Mouse (Mus musculus): ENCODE measurements at regions not wholly inside any gene's neighbourhood (a gene's known extent, or its start where the extent isn't known, plus 50 kb on each side); places are given as distances from the start of the nearest gene placed in this dataset.

GRCm38 (mm10) chr13:55995255-55995654 lies 140.9 kb downstream of the H2afy start:
- Histone ChIP-seq H3K27me3 (ENCODE audit: insufficient read depth, low read length) (no peaks in the 10 kb centered on the region), H3K4me3 (ENCODE audit: low read depth, low read length) (no peak overlapping the region), H3K9me3 (ENCODE audit: low read length) (no peaks in the 10 kb centered on the region), H3K27ac (ENCODE audit: low read depth, low read length) (no peak overlapping the region), H3K9ac (replicated peaks; ENCODE audit: low read length, poor library complexity, severe bottlenecking) (no peak overlapping the region), H3K4me1 (ENCODE audit: insufficient read depth, low read length) (no peaks in the 10 kb centered on the region), H3K4me2 (ENCODE audit: low read depth, low read length, poor library complexity, severe bottlenecking) (no peak overlapping the region), H3K36me3 (ENCODE audit: insufficient read depth, low read length) (no peaks in the 10 kb centered on the region)
- no peak for ATAC-seq (ENCODE audit: low FRiP score)
- WGBS = 63% methylated on average over 4 of the region's 4 CpGs
- DNase-seq (ENCODE audit: low spot score) = no peak
- TF ChIP-seq CTCF (IDR thresholded peaks at IDR 0.05) = no peak

- Histone ChIP-seq H3K36me3 (ENCODE audit: insufficient read depth, low read length) (no peaks in the 10 kb centered on the region), H3K9me3 (ENCODE audit: low read length) (no peaks in the 10 kb centered on the region), H3K9ac (replicated peaks; ENCODE audit: low read length, poor library complexity, severe bottlenecking) (no peak overlapping the region), H3K27ac (ENCODE audit: low read depth, low read length) (no peak overlapping the region), H3K4me3 (ENCODE audit: low read depth, low read length) (no peak overlapping the region), H3K4me2 (ENCODE audit: low read depth, low read length, poor library complexity, severe bottlenecking) (no peak overlapping the region), H3K4me1 (ENCODE audit: insufficient read depth, low read length) (no peaks in the 10 kb centered on the region), H3K27me3 (ENCODE audit: insufficient read depth, low read length) (no peaks in the 10 kb centered on the region)
- TF ChIP-seq CTCF (IDR thresholded peaks at IDR 0.05) = no peak
- WGBS = 89% methylated on average over 2 of the region's 2 CpGs
- ATAC-seq (ENCODE audit: low FRiP score) (no peak), DNase-seq (ENCODE audit: low spot score) (no peak)
Measured at GRCm38 (mm10) chr13:55994460-55994859, 141.7 kb downstream of the H2afy start.

DNA sequence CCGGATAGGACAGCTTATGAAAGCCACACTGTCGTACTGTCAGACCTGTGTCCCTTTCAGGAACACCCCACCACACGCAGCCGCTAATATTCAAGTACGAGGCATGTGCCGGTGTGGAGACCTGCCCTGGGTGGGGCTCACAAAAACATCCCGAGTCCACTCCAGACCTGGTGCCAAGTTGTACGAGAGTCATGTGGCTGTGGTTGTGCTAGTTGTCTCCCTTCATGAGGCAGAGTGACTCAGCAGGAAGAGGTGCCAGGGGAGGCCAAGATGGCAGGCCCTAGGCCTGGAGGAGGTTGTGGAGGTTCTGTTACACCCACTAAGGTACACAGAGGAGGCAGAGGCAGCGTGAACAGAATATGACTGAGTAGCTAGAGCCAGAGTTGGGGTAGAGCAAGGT lies 143.5 kb downstream of the H2afy start:
- Histone ChIP-seq H3K27ac (ENCODE audit: low read depth, low read length) (no peak overlapping the region), H3K4me3 (ENCODE audit: low read depth, low read length) (no peak overlapping the region), H3K4me2 (ENCODE audit: low read depth, low read length, poor library complexity, severe bottlenecking) (no peak overlapping the region), H3K27me3 (ENCODE audit: insufficient read depth, low read length) (no peaks in the 10 kb centered on the region), H3K9ac (replicated peaks; ENCODE audit: low read length, poor library complexity, severe bottlenecking) (no peak overlapping the region), H3K36me3 (ENCODE audit: insufficient read depth, low read length) (no peaks in the 10 kb centered on the region), H3K9me3 (ENCODE audit: low read length) (no peaks in the 10 kb centered on the region), H3K4me1 (ENCODE audit: insufficient read depth, low read length) (no peaks in the 10 kb centered on the region)
- no peak for TF ChIP-seq CTCF (IDR thresholded peaks at IDR 0.05)
- WGBS = 95% methylated on average over 9 of the region's 9 CpGs
- no peak for ATAC-seq (ENCODE audit: low FRiP score)
- DNase-seq (ENCODE audit: low spot score) = no peak

- Histone ChIP-seq H3K9me3 (ENCODE audit: low read length) (no peaks in the 10 kb centered on the region), H3K4me1 (ENCODE audit: insufficient read depth, low read length) (no peaks in the 10 kb centered on the region), H3K4me2 (ENCODE audit: low read depth, low read length, poor library complexity, severe bottlenecking) (no peak overlapping the region), H3K36me3 (ENCODE audit: insufficient read depth, low read length) (no peaks in the 10 kb centered on the region), H3K9ac (replicated peaks; ENCODE audit: low read length, poor library complexity, severe bottlenecking) (no peak overlapping the region), H3K27me3 (ENCODE audit: insufficient read depth, low read length) (no peaks in the 10 kb centered on the region), H3K27ac (ENCODE audit: low read depth, low read length) (no peak overlapping the region), H3K4me3 (ENCODE audit: low read depth, low read length) (no peak overlapping the region)
- TF ChIP-seq CTCF (IDR thresholded peaks at IDR 0.05) = no peak
- DNase-seq (ENCODE audit: low spot score) = no peak
- 82% methylated on average over 14 of the region's 14 CpGs for WGBS
- ATAC-seq (ENCODE audit: low FRiP score) = no peak
Measured at GRCm38 (mm10) chr13:55991216-55991615, 144.9 kb downstream of the H2afy start.

DNA sequence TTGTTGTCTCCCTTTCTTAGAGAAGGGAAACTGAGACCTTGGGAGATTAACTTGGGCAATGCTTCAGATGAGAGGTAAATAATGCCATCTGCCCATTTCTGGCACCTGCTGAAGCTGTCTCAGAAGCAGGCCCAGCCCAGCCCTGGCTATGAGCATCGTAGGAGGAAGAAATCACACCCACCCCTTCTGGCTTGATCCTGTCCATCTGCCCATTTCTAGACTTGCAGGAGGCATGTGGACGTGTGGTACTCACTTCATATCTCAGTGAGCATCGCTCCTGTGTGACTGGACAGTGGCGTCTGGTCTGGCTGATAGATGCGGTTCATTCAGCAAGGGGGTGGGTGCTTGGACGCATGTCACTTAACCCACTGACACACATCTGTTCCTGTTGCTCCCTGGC lies 146.0 kb downstream of the H2afy start:
- no peak for ATAC-seq (ENCODE audit: low FRiP score)
- Histone ChIP-seq H3K27ac (ENCODE audit: low read depth, low read length) (no peak overlapping the region), H3K4me1 (ENCODE audit: insufficient read depth, low read length) (no peaks in the 10 kb centered on the region), H3K9ac (replicated peaks; ENCODE audit: low read length, poor library complexity, severe bottlenecking) (no peak overlapping the region), H3K27me3 (ENCODE audit: insufficient read depth, low read length) (no peaks in the 10 kb centered on the region), H3K36me3 (ENCODE audit: insufficient read depth, low read length) (no peaks in the 10 kb centered on the region), H3K4me3 (ENCODE audit: low read depth, low read length) (no peak overlapping the region), H3K9me3 (ENCODE audit: low read length) (no peaks in the 10 kb centered on the region), H3K4me2 (ENCODE audit: low read depth, low read length, poor library complexity, severe bottlenecking) (no peak overlapping the region)
- no peak for TF ChIP-seq CTCF (IDR thresholded peaks at IDR 0.05)
- 85% methylated on average over 6 of the region's 6 CpGs for WGBS
- DNase-seq (ENCODE audit: low spot score) = no peak

- ATAC-seq (ENCODE audit: low FRiP score) = no peak
- no peak for DNase-seq (ENCODE audit: low spot score)
- TF ChIP-seq CTCF (IDR thresholded peaks at IDR 0.05) = no peak
- H3K4me3 ChIP-seq (ENCODE audit: low read depth, low read length) = no peak overlapping the region
- H3K9ac ChIP-seq (replicated peaks; ENCODE audit: low read length, poor library complexity, severe bottlenecking) = no peak overlapping the region
- H3K9me3 ChIP-seq (ENCODE audit: low read length) = no peaks in the 10 kb centered on the region
- H3K27me3 ChIP-seq (ENCODE audit: insufficient read depth, low read length) = no peaks in the 10 kb centered on the region
- no peak overlapping the region for H3K27ac ChIP-seq (ENCODE audit: low read depth, low read length)
- no peak overlapping the region for H3K4me2 ChIP-seq (ENCODE audit: low read depth, low read length, poor library complexity, severe bottlenecking)
- WGBS = 42% methylated on average over 7 of the region's 7 CpGs
- no peaks in the 10 kb centered on the region for H3K36me3 ChIP-seq (ENCODE audit: insufficient read depth, low read length)
- no peaks in the 10 kb centered on the region for H3K4me1 ChIP-seq (ENCODE audit: insufficient read depth, low read length)
Measured at GRCm38 (mm10) chr13:55989401-55989800, 146.8 kb downstream of the H2afy start.

Data from midbrain, postnatal 0 days (tissue).